Mouse (Mus musculus): ENCODE data around the gene A930002H24Rik.

DNA sequence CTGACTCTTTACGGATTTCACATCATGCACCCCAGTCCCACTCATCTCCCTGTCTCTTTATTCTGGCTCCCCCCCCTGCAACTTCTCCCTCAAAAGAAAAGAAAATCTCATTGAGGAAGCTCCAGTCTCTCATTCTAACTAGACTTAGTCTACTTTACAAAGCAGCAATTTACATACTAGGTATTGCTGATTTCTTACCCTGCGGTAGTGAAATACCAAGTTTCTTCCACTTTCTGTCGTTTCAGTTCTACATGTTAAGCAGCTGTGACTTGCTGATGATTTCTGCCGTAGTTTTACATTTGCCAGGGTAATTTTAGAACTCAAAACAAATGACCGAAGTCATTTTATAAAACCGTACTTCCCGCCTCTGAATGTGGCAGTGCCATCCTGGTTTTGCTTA, 8.2 kb upstream of the A930002H24Rik start:
- TF ChIP-seq POLR2A (IDR thresholded peaks at IDR 0.05; ENCODE audit: low read depth, low read length) (no peak), CTCF (IDR thresholded peaks at IDR 0.05; ENCODE audit: extremely low read depth, insufficient read length, insufficient replicate concordance, low read depth, low read length) (no peak)
